Mouse (Mus musculus): ENCODE measurements around the gene Dpm2.

GRCm38 (mm10) chr2:32556019-32556418 lies 14.6 kb upstream of the Dpm2 start:
- TF ChIP-seq POLR2A (IDR thresholded peaks at IDR 0.05; ENCODE audit: borderline replicate concordance, insufficient read depth, low read length) (no peak), CTCF (IDR thresholded peaks at IDR 0.05; ENCODE audit: borderline replicate concordance, insufficient read depth, low read depth, low read length) (no peak)

Data from cerebellum, adult 2 months (tissue).